Mouse (Mus musculus) cerebellum, adult 2 months (tissue): ENCODE measurements around the gene Ankrd2.

Experiments used
- CTCF ChIP-seq: fragments of 200-500 bp; IDR thresholded peaks from 2 replicates; pipeline ENCODE4 v1.5.1; 2011; ENCODE audit warnings: low read depth, mild to moderate bottlenecking, control low read depth, low read length, moderate library complexity, borderline replicate concordance; ENCODE audit not compliant: insufficient read depth
- POLR2A ChIP-seq: fragments of 200-500 bp; IDR thresholded peaks from 2 replicates; pipeline ENCODE4 v1.6.1; 2011; ENCODE audit warnings: low read length, control low read depth, borderline replicate concordance; ENCODE audit not compliant: insufficient read depth

DNA sequence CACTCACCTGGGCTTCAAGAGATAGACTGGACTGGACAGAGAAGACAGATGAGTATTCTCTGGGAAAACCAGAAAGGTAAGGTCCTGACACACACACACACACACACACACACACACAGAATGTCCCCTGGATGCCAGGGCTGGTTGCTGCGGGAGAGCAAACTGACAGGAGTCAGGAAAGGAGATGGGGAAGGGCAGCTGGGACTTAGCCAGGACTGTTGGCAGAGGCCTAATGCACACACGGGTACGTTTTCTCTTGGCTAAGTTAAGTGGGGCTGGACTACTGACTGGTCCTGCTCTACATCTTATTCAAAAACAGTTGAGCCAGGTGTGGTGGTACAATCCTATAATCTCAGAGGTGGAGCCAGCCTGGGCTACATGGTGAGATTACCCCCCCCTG lies 557 bp downstream of the Ankrd2 start:
- TF ChIP-seq POLR2A (no peak), CTCF (no peak)
